Mouse (Mus musculus) neural tube, embryonic 14.5 days (tissue): ENCODE data around the gene Smarca4. TPM values are rescaled to one million over a fixed set of nuclear protein-coding genes. Genes with fewer than 3 reads are reported as not detected.

Source experiments
- ATAC-seq: fragments of 200-750 bp; cut with Nextera tagmentation; 2 replicates; pipeline ENCODE4 v1.8.0; 2017; ENCODE audit warnings: low read depth, mild to moderate bottlenecking, moderate TSS enrichment, moderate library complexity
- H3K27ac ChIP-seq: fragments of 300-500 bp; sonication (generic); 2 replicates; pipeline ENCODE4 v1.5.1; 2014; ENCODE audit warnings: low read depth, mild to moderate bottlenecking, control low read depth, low read length, moderate library complexity, mixed read lengths
- H3K27me3 ChIP-seq: fragments of 300-500 bp; sonication (generic); 2 replicates; pipeline ENCODE4 v1.6.1; 2014; ENCODE audit warnings: low read length; ENCODE audit not compliant: control insufficient read depth, insufficient read depth
- H3K36me3 ChIP-seq: fragments of 300-500 bp; sonication (generic); 2 replicates; pipeline ENCODE4 v1.6.1; 2014; ENCODE audit warnings: low read length, mixed read lengths; ENCODE audit not compliant: control insufficient read depth, insufficient read depth
- H3K4me1 ChIP-seq: fragments of 300-500 bp; sonication (generic); 2 replicates; pipeline ENCODE4 v1.6.1; 2014; ENCODE audit warnings: low read length; ENCODE audit not compliant: control insufficient read depth, insufficient read depth
- H3K4me2 ChIP-seq: fragments of 300-500 bp; sonication (generic); 2 replicates; pipeline ENCODE4 v1.6.1; 2014; ENCODE audit warnings: mild to moderate bottlenecking, low read depth, low read length, control low read depth
- H3K4me3 ChIP-seq: fragments of 300-500 bp; sonication (generic); 2 replicates; pipeline ENCODE4 v1.5.1; 2014; ENCODE audit warnings: low read depth, low read length, control low read depth, mixed read lengths
- H3K9ac ChIP-seq: fragments of 300-500 bp; sonication (generic); replicated peaks from 2 replicates; pipeline ENCODE4 v1.6.1; 2014; ENCODE audit warnings: low read depth, mild to moderate bottlenecking, control low read depth, low read length, mixed read lengths
- H3K9me3 ChIP-seq: fragments of 300-500 bp; sonication (generic); 2 replicates; pipeline ENCODE4 v1.6.1; 2016; ENCODE audit warnings: low read length; ENCODE audit not compliant: control insufficient read depth
- WGBS: fragments of 180-500 bp; shearing (Covaris S2); extraction: QIAGEN DNeasy Blood & Tissue Kit; methylation state at CpG from one replicate; pipeline ENCODE4 v1.1.7; 2014; 5-methylcytosine and 5-hydroxymethylcytosine counted together
- polyA plus RNA-seq: library from polyadenylated mRNA; unstranded; fragments of >200 nt; fragmentation: Nextera tagmentation; extraction: Ambion mirVana; gene quantifications from 2 replicates; pipeline ENCODE4 v1.2.1, GENCODE M21; 2014

The Smarca4 gene
- polyA plus RNA-seq, 1 experiment from 2014 or later, result 138 TPM

DNA sequence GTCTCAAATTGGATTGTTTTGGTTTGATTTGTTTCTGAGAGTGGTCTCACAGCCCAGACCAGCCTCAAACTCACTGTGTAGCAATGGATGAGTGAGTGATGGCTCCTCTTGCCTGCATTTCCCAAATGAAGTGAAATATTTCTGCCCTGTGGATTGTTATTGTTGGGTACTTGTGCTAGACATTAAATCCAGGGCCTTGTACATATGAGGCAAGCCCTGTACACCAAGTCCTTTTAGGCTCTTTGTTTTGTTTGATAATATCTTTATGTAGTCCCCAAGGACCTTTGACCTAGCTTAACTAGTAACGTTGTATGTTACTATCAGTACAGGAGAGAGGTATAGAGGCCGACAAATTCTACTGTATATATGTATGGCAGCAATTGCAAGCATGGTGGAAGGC is 21.1 kb upstream of the Smarca4 start:
- ATAC-seq, result no peak

DNA sequence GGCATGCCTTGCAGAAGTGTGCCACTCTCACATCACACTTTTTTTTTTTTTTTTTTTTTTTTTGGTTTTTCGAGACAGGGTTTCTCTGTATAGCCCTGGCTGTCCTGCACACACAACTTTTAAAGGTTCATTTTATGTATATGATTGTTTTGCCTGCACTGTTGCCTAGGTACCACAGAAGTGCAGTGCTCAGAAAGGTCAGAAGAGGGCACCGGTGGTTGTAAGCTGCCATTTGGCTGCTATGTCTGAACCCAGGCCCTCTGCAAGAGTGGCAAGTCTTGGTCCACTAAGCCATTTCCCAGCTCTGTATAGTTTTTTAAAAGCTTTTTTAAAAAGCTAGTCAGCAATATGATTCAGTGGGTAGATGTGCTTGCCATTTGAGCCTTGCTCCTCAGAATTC is 17.8 kb upstream of the Smarca4 start:
- 33% methylated on average over 2 of the region's 2 CpGs for WGBS

More for the DNA sequence above, 21.1 kb upstream of the Smarca4 start:
- Histone ChIP-seq H3K4me2 (peak overlapping the region; percentile 15; the same call in 1 of the 2 replicates), H3K27me3 (peaks cover 3% of the 10 kb centered on the region; the same call in 1 of the 2 replicates), H3K9ac (no peak overlapping the region), H3K4me3 (no peak overlapping the region), H3K27ac (no peak overlapping the region), H3K9me3 (no peaks in the 10 kb centered on the region), H3K36me3 (peaks cover 16% of the 10 kb centered on the region), H3K4me1 (peaks cover 23% of the 10 kb centered on the region)
- 93% methylated on average over 2 of the region's 2 CpGs for WGBS

DNA sequence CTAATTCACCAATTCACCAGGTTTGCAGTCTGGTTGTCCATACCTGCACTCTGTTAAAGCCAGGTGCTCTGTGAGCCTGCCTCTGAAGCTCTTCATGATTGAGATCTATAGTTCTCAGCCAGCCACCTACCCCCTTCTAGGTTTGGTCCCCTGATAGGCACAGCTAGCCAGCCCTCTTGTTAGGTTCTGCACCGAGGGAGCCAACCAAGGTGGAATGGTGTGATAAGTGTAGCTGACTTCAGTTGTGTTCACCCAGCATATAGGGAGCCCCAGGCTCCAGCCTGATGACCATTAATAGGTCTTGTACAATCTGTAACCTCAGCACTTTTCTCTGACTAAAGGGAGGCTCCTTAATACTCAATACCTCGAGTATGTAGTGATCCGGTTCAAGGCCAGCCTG is 15.8 kb upstream of the Smarca4 start:
- Histone ChIP-seq H3K36me3 (no peaks in the 10 kb centered on the region; the same call in none of the 2 replicates), H3K4me3 (no peak overlapping the region), H3K27me3 (no peaks in the 10 kb centered on the region), H3K27ac (no peak overlapping the region), H3K4me1 (no peaks in the 10 kb centered on the region; the same call in 1 of the 2 replicates), H3K9me3 (no peaks in the 10 kb centered on the region), H3K9ac (no peak overlapping the region), H3K4me2 (no peak overlapping the region)
- WGBS, result 80% methylated on average over 3 of the region's 3 CpGs
- no peak for ATAC-seq

More for the DNA sequence above, 17.8 kb upstream of the Smarca4 start:
- no peaks in the 10 kb centered on the region for H3K9me3 ChIP-seq
- ATAC-seq, result no peak
- peaks cover 15% of the 10 kb centered on the region for H3K4me1 ChIP-seq
- no peak overlapping the region for H3K27ac ChIP-seq
- H3K4me2 ChIP-seq, result no peak overlapping the region
- peaks cover under 1% of the 10 kb centered on the region; the same call in 1 of the 2 replicates for H3K27me3 ChIP-seq
- H3K4me3 ChIP-seq, result no peak overlapping the region
- no peak overlapping the region for H3K9ac ChIP-seq
- H3K36me3 ChIP-seq, result peaks cover 4% of the 10 kb centered on the region

DNA sequence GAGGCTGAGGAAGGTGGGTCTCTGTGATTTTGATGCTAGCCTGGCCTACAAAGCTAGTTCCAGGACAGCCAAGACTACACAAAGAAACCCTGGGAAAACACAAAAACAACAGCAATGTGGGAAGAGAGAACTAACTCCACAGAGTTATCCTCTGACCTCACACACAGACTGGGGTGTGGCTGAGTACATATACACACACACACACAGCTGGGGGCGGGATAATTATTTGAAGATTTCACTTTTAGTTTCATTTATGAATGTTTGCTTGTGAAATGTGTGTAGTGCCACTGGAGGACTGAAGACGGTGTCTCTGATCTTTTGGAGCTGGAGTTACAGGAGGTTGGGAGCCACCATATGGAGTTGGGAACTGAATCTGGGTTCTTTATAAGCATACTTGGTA is 14.9 kb upstream of the Smarca4 start:
- no peaks in the 10 kb centered on the region; the same call in none of the 2 replicates for H3K36me3 ChIP-seq
- WGBS, result 94% methylated on average over 2 of the region's 2 CpGs
- H3K27me3 ChIP-seq, result no peaks in the 10 kb centered on the region
- H3K4me3 ChIP-seq, result no peak overlapping the region
- no peaks in the 10 kb centered on the region for H3K9me3 ChIP-seq
- H3K4me1 ChIP-seq, result no peaks in the 10 kb centered on the region
- no peak for ATAC-seq
- no peak overlapping the region for H3K9ac ChIP-seq
- no peak overlapping the region for H3K27ac ChIP-seq
- H3K4me2 ChIP-seq, result no peak overlapping the region

DNA sequence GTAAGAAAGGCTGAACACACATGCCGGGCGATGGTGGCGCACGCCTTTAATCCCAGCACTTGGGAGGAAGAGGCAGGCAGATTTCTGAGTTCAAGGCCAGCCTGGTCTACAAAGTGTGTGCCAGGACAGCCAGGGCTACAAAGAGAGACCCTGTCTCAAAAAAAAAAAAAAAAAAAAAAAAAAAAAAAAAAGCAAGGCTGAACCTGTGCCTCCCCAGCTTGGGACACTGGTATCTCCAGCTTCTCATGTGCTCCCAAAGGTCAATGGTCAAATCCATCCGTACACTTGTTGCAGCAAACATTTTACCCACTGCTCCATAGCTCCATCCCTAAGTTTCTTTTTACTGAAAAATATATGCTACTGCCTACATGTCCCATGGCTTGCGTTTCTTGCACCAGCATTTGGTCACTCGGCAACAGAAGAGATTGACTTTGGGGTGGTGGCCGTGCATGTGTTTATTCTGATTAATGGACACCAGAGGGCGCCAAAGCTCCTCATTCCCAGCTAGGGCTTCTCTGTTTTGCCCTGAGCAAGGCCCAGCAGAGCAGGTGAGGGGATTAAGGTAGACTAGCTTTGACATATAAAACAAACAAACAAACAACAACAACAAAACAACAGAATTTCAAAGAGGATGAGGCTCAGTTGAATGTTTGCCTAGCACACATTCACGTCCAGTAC is 14.1 kb upstream of the Smarca4 start:
- H3K4me1 ChIP-seq, result no peaks in the 10 kb centered on the region
- WGBS, result 50% methylated on average over 10 of the region's 10 CpGs
- H3K4me3 ChIP-seq, result no peak overlapping the region
- no peak overlapping the region for H3K9ac ChIP-seq
- no peaks in the 10 kb centered on the region; the same call in 1 of the 2 replicates for H3K36me3 ChIP-seq
- no peaks in the 10 kb centered on the region for H3K27me3 ChIP-seq
- H3K27ac ChIP-seq, result no peak overlapping the region
- H3K4me2 ChIP-seq, result no peak overlapping the region
- H3K9me3 ChIP-seq, result no peaks in the 10 kb centered on the region
- peak; percentile 74 for ATAC-seq

DNA sequence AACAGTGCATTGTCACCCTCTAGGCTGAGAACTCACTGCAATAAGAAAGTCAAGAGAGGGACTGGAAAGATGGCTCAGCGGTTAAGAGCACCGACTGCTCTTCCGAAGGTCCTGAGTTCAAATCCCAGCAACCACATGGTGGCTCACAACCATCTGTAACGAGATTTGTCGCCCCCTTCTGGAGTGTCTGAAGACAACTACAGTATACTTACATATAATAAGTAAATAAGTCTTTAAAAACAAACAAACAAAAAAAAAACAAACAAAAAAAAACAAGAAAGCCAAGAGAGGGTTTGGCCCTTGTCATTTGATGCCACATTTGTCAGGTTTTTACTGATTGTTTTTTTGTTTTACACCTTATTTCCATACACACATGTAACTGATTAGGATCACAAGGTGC is 11.8 kb upstream of the Smarca4 start:
- Histone ChIP-seq H3K27ac (no peak overlapping the region), H3K4me2 (no peak overlapping the region), H3K4me1 (no peaks in the 10 kb centered on the region), H3K36me3 (no peaks in the 10 kb centered on the region; the same call in 1 of the 2 replicates), H3K9ac (no peak overlapping the region), H3K27me3 (no peaks in the 10 kb centered on the region), H3K9me3 (no peaks in the 10 kb centered on the region), H3K4me3 (no peak overlapping the region)
- WGBS, result 73% methylated on average over 5 of the region's 5 CpGs
- no peak for ATAC-seq

DNA sequence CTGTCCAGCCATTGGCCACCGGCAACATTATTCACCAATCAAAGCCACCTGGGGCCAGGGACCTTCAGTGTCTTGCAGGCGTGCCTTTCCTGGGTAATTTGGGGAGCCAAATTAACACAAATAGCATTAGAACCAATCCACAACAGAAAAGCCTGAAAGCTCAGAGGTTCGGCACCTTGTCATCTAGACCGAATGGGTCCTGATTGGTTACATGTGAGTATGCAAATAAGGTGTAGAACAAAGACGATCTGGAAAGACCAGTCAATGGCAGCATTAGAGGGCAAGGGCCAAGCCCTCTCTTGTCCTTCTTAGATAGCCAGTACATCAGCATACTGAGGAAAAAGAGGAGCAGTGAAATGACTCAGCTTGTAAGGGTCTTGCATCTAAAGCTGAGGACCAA is 10.1 kb upstream of the Smarca4 start:
- no peak overlapping the region for H3K27ac ChIP-seq
- H3K4me2 ChIP-seq, result no peak overlapping the region
- no peaks in the 10 kb centered on the region for H3K9me3 ChIP-seq
- no peak for ATAC-seq
- WGBS, result 73% methylated on average over 5 of the region's 5 CpGs
- no peaks in the 10 kb centered on the region for H3K36me3 ChIP-seq
- no peaks in the 10 kb centered on the region for H3K27me3 ChIP-seq
- no peak overlapping the region for H3K9ac ChIP-seq
- H3K4me3 ChIP-seq, result no peak overlapping the region
- no peaks in the 10 kb centered on the region for H3K4me1 ChIP-seq

DNA sequence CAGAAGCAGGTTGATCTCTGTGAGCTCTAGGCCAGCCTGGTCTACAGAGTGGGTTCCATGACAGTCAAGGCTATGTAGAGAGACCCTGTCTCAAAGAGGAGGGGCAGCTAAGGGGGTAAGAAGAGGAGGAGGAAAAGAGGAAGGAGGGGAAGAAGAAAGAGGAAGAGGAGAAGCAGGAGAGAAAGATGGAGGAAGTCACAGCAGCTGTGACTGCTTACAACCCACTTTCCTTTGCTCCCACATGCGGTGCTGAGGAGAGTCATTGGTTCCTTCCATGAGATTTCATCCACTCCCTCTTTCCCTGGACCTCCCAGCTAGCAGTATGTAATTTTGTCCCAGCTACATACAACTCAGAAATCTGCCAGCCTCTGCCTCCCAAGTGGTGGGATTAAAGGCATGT is 9.3 kb upstream of the Smarca4 start:
- Histone ChIP-seq H3K9me3 (no peaks in the 10 kb centered on the region), H3K27ac (no peak overlapping the region), H3K27me3 (no peaks in the 10 kb centered on the region), H3K4me2 (no peak overlapping the region), H3K36me3 (no peaks in the 10 kb centered on the region), H3K4me1 (no peaks in the 10 kb centered on the region), H3K4me3 (no peak overlapping the region), H3K9ac (no peak overlapping the region)
- no peak for ATAC-seq
- WGBS, result 81% methylated on average over 1 of the region's 1 CpGs

DNA sequence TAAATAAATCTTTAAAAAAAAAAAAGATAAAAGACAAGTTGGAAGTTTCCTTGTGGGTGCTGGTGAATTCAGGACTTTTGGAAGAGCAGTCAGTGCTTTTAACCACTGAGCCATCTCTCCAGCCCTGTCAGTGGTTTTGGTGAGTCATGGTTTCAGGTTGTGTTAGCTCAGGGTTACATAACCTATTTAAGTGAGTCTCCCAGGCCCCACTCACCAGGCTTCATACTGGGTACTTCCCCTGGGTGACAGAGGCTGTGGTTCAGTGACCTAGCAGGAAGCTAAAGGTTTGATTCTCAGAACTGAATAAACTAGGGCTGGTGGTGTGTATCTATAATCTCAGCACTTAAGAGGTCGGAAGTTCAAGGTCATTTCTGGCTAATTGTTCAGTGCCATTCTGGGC is 6.1 kb upstream of the Smarca4 start:
- ATAC-seq, result no peak
- no peaks in the 10 kb centered on the region for H3K27me3 ChIP-seq
- peaks cover under 1% of the 10 kb centered on the region; the same call in 1 of the 2 replicates for H3K4me1 ChIP-seq
- no peaks in the 10 kb centered on the region for H3K9me3 ChIP-seq
- H3K27ac ChIP-seq, result no peak overlapping the region
- no peak overlapping the region for H3K9ac ChIP-seq
- WGBS, result 89% methylated on average over 1 of the region's 1 CpGs
- H3K36me3 ChIP-seq, result no peaks in the 10 kb centered on the region
- no peak overlapping the region for H3K4me2 ChIP-seq
- no peak overlapping the region for H3K4me3 ChIP-seq
